Mouse (Mus musculus) heart, postnatal 0 days (tissue): Measurements from ENCODE around the gene Rims1.

ENCODE experiments used
- CTCF ChIP-seq: IDR thresholded peaks from 2 replicates; pipeline ENCODE4 v1.5.1; 2016; ENCODE audit warnings: antibody characterized with exemption, control low read depth, low read depth
- EP300 ChIP-seq: IDR thresholded peaks from 2 replicates; pipeline ENCODE4 v1.6.1; 2016; ENCODE audit warnings: antibody characterized with exemption, low read depth

GRCm38 (mm10) chr1:22737491-22737890 is 68.3 kb downstream of the Rims1 start:
- TF ChIP-seq CTCF = no peak
- TF ChIP-seq EP300 = no peak
